Mouse (Mus musculus) thymus, postnatal 0 days (tissue): ENCODE measurements around the gene Tmed3. TPM values are rescaled to one million over a fixed set of nuclear protein-coding genes. Genes with fewer than 3 reads are reported as not detected.

Experiments
- polyA plus RNA-seq: library from polyadenylated mRNA; unstranded; fragments of >200 nt; fragmentation: Nextera tagmentation; extraction: Ambion mirVana; gene quantifications from 2 replicates; pipeline ENCODE4 v1.2.1, GENCODE M21; 2015

The Tmed3 gene
- polyA plus RNA-seq, 1 experiment from 2014 or later: 47.5 TPM

Other genes starting within 250 kb of the Tmed3 start
- gene Minar1, start 81.9 kb downstream of the Tmed3 start, polyA plus RNA-seq: 0.06 TPM in 1 of 2 replicates, not detected in the other
- gene Ankrd34c, start 33.4 kb upstream of the Tmed3 start, polyA plus RNA-seq: not detected in 2 replicates
- gene Rasgrf1, start 204.8 kb upstream of the Tmed3 start, polyA plus RNA-seq: 0.07 and 0.10 TPM in 2 replicates